Mouse (Mus musculus): ENCODE measurements at regions not wholly inside any gene's neighbourhood (a gene's known extent, or its start where the extent isn't known, plus 50 kb on each side); places are given as distances from the start of the nearest gene placed in this dataset.

GRCm38 (mm10) chr12:32757441-32758119 is 61.8 kb upstream of the Nampt start:
- Histone ChIP-seq H3K79me3 (ENCODE audit: low read depth) (no peaks in the 10 kb centered on the region), H3K79me2 (ENCODE audit: control insufficient read depth, insufficient read depth) (no peaks in the 10 kb centered on the region), H3ac (ENCODE audit: control insufficient read depth, insufficient read length, low read depth) (no peak overlapping the region), H3K36me3 (ENCODE audit: control insufficient read depth, insufficient read depth) (no peaks in the 10 kb centered on the region), H3K27me3 (ENCODE audit: control insufficient read depth, insufficient read depth, insufficient read length) (peaks cover 3% of the 10 kb centered on the region), H3K4me3 (ENCODE audit: insufficient read depth, poor library complexity, severe bottlenecking) (no peak overlapping the region)
- no peak for TF ChIP-seq CEBPB (IDR thresholded peaks at IDR 0.05; ENCODE audit: low read depth)

- Histone ChIP-seq H3K27me3 (ENCODE audit: control insufficient read depth, insufficient read depth, insufficient read length) (peaks cover 3% of the 10 kb centered on the region), H3K4me3 (ENCODE audit: insufficient read depth, poor library complexity, severe bottlenecking) (no peak overlapping the region), H3K36me3 (ENCODE audit: control insufficient read depth, insufficient read depth) (no peaks in the 10 kb centered on the region), H3K79me2 (ENCODE audit: control insufficient read depth, insufficient read depth) (no peaks in the 10 kb centered on the region), H3K79me3 (ENCODE audit: low read depth) (no peaks in the 10 kb centered on the region), H3ac (ENCODE audit: control insufficient read depth, insufficient read length, low read depth) (no peak overlapping the region)
- TF ChIP-seq USF1 (IDR thresholded peaks at IDR 0.05; ENCODE audit: low read depth) (no peak), MYOG (IDR thresholded peaks at IDR 0.05; ENCODE audit: control insufficient read depth, extremely low read depth, insufficient read length) (no peak), MAX (IDR thresholded peaks at IDR 0.05) (no peak), CEBPB (IDR thresholded peaks at IDR 0.05; ENCODE audit: low read depth) (no peak), CTCF (IDR thresholded peaks at IDR 0.05; ENCODE audit: control insufficient read depth, insufficient read depth, insufficient read length) (no peak), FOSL1 (IDR thresholded peaks at IDR 0.05; ENCODE audit: insufficient read depth, low read length, poor library complexity, severe bottlenecking) (no peak), MYOD1 (IDR thresholded peaks at IDR 0.05; ENCODE audit: control insufficient read depth, insufficient read length, low read depth) (no peak)
Observed at GRCm38 (mm10) chr12:32758150-32758549, 61.2 kb upstream of the Nampt start.

GRCm38 (mm10) chr12:32760627-32761026 is 58.7 kb upstream of the Nampt start:
- no peak overlapping the region for H3ac ChIP-seq (ENCODE audit: control insufficient read depth, insufficient read length, low read depth)
- H3K27me3 ChIP-seq (ENCODE audit: control insufficient read depth, insufficient read depth, insufficient read length): no peaks in the 10 kb centered on the region
- TF ChIP-seq MAX (IDR thresholded peaks at IDR 0.05) (no peak), CEBPB (IDR thresholded peaks at IDR 0.05; ENCODE audit: low read depth) (no peak), MYOG (IDR thresholded peaks at IDR 0.05; ENCODE audit: control insufficient read depth, extremely low read depth, insufficient read length) (no peak), CTCF (IDR thresholded peaks at IDR 0.05; ENCODE audit: control insufficient read depth, insufficient read depth, insufficient read length) (no peak), USF1 (IDR thresholded peaks at IDR 0.05; ENCODE audit: low read depth) (no peak), FOSL1 (IDR thresholded peaks at IDR 0.05; ENCODE audit: insufficient read depth, low read length, poor library complexity, severe bottlenecking) (no peak), MYOD1 (IDR thresholded peaks at IDR 0.05; ENCODE audit: control insufficient read depth, insufficient read length, low read depth) (no peak)
- no peaks in the 10 kb centered on the region for H3K79me2 ChIP-seq (ENCODE audit: control insufficient read depth, insufficient read depth)
- no peaks in the 10 kb centered on the region for H3K79me3 ChIP-seq (ENCODE audit: low read depth)
- no peak overlapping the region for H3K4me3 ChIP-seq (ENCODE audit: insufficient read depth, poor library complexity, severe bottlenecking)
- no peaks in the 10 kb centered on the region for H3K36me3 ChIP-seq (ENCODE audit: control insufficient read depth, insufficient read depth)

- Histone ChIP-seq H3K79me3 (ENCODE audit: low read depth) (no peaks in the 10 kb centered on the region), H3K79me2 (ENCODE audit: control insufficient read depth, insufficient read depth) (no peaks in the 10 kb centered on the region), H3ac (ENCODE audit: control insufficient read depth, insufficient read length, low read depth) (no peak overlapping the region), H3K4me3 (ENCODE audit: insufficient read depth, poor library complexity, severe bottlenecking) (no peak overlapping the region), H3K36me3 (ENCODE audit: control insufficient read depth, insufficient read depth) (no peaks in the 10 kb centered on the region), H3K27me3 (ENCODE audit: control insufficient read depth, insufficient read depth, insufficient read length) (no peaks in the 10 kb centered on the region)
- no peak for TF ChIP-seq MAX (IDR thresholded peaks at IDR 0.05)
- no peak for TF ChIP-seq CEBPB (IDR thresholded peaks at IDR 0.05; ENCODE audit: low read depth)
- no peak for TF ChIP-seq USF1 (IDR thresholded peaks at IDR 0.05; ENCODE audit: low read depth)
- no peak for TF ChIP-seq FOSL1 (IDR thresholded peaks at IDR 0.05; ENCODE audit: insufficient read depth, low read length, poor library complexity, severe bottlenecking)
- TF ChIP-seq MYOG (IDR thresholded peaks at IDR 0.05; ENCODE audit: control insufficient read depth, extremely low read depth, insufficient read length): no peak
- no peak for TF ChIP-seq MYOD1 (IDR thresholded peaks at IDR 0.05; ENCODE audit: control insufficient read depth, insufficient read length, low read depth)
- no peak for TF ChIP-seq CTCF (IDR thresholded peaks at IDR 0.05; ENCODE audit: control insufficient read depth, insufficient read depth, insufficient read length)
Observed at GRCm38 (mm10) chr12:32761055-32761454, 58.3 kb upstream of the Nampt start.

GRCm38 (mm10) chr12:32764271-32764670 is 55.1 kb upstream of the Nampt start:
- Histone ChIP-seq H3ac (ENCODE audit: control insufficient read depth, insufficient read length, low read depth) (no peak overlapping the region), H3K79me2 (ENCODE audit: control insufficient read depth, insufficient read depth) (no peaks in the 10 kb centered on the region), H3K27me3 (ENCODE audit: control insufficient read depth, insufficient read depth, insufficient read length) (no peaks in the 10 kb centered on the region), H3K36me3 (ENCODE audit: control insufficient read depth, insufficient read depth) (no peaks in the 10 kb centered on the region), H3K4me3 (ENCODE audit: insufficient read depth, poor library complexity, severe bottlenecking) (no peak overlapping the region), H3K79me3 (ENCODE audit: low read depth) (no peaks in the 10 kb centered on the region)
- no peak for TF ChIP-seq MYOG (IDR thresholded peaks at IDR 0.05; ENCODE audit: control insufficient read depth, extremely low read depth, insufficient read length)
- TF ChIP-seq MAX (IDR thresholded peaks at IDR 0.05): no peak
- TF ChIP-seq MYOD1 (IDR thresholded peaks at IDR 0.05; ENCODE audit: control insufficient read depth, insufficient read length, low read depth): no peak
- TF ChIP-seq CEBPB (IDR thresholded peaks at IDR 0.05; ENCODE audit: low read depth): no peak
- no peak for TF ChIP-seq USF1 (IDR thresholded peaks at IDR 0.05; ENCODE audit: low read depth)
- no peak for TF ChIP-seq FOSL1 (IDR thresholded peaks at IDR 0.05; ENCODE audit: insufficient read depth, low read length, poor library complexity, severe bottlenecking)
- no peak for TF ChIP-seq CTCF (IDR thresholded peaks at IDR 0.05; ENCODE audit: control insufficient read depth, insufficient read depth, insufficient read length)

GRCm38 (mm10) chr12:32764747-32765146 is 54.6 kb upstream of the Nampt start:
- TF ChIP-seq USF1 (IDR thresholded peaks at IDR 0.05; ENCODE audit: low read depth): no peak
- no peak for TF ChIP-seq FOSL1 (IDR thresholded peaks at IDR 0.05; ENCODE audit: insufficient read depth, low read length, poor library complexity, severe bottlenecking)
- TF ChIP-seq MYOG (IDR thresholded peaks at IDR 0.05; ENCODE audit: control insufficient read depth, extremely low read depth, insufficient read length): no peak
- TF ChIP-seq MYOD1 (IDR thresholded peaks at IDR 0.05; ENCODE audit: control insufficient read depth, insufficient read length, low read depth): no peak
- TF ChIP-seq CEBPB (IDR thresholded peaks at IDR 0.05; ENCODE audit: low read depth): no peak
- TF ChIP-seq CTCF (IDR thresholded peaks at IDR 0.05; ENCODE audit: control insufficient read depth, insufficient read depth, insufficient read length): no peak
- TF ChIP-seq MAX (IDR thresholded peaks at IDR 0.05): no peak
- H3ac ChIP-seq (ENCODE audit: control insufficient read depth, insufficient read length, low read depth): no peak overlapping the region
- no peaks in the 10 kb centered on the region for H3K79me3 ChIP-seq (ENCODE audit: low read depth)
- H3K27me3 ChIP-seq (ENCODE audit: control insufficient read depth, insufficient read depth, insufficient read length): no peaks in the 10 kb centered on the region
- no peak overlapping the region for H3K4me3 ChIP-seq (ENCODE audit: insufficient read depth, poor library complexity, severe bottlenecking)
- H3K79me2 ChIP-seq (ENCODE audit: control insufficient read depth, insufficient read depth): no peaks in the 10 kb centered on the region
- H3K36me3 ChIP-seq (ENCODE audit: control insufficient read depth, insufficient read depth): no peaks in the 10 kb centered on the region
